Mouse (Mus musculus) liver, postnatal 0 days (tissue): Measurements from ENCODE around the gene Bcl2l13.

ENCODE experiments used
- CTCF ChIP-seq: sonication (generic); IDR thresholded peaks from 2 replicates; pipeline ENCODE4 v1.5.1; 2016; ENCODE audit warnings: antibody characterized with exemption, low read depth
- EP300 ChIP-seq: IDR thresholded peaks from 2 replicates; pipeline ENCODE4 v1.6.1; 2016; ENCODE audit warnings: antibody characterized with exemption, low read depth, mild to moderate bottlenecking

DNA sequence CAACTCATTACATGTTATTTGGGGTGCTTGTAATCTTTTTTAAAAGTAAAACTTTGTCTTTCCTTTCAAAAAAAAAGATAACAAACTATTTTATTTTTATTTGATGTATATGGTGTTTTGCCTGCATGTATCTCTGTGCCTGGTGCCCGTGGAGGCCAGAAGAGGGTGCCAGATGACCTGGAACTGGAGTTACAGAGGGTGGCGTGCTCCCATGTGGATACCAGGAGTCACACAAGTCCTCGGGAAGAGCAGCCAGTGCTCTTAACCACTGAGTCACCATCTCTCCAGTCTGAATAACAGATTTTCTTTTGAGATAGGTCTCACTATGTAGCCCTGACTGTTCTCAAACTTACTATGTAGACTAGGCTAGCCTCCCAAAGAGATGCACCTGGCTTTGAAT is 73.5 kb downstream of the Bcl2l13 start:
- TF ChIP-seq EP300 (no peak), CTCF (peak; percentile 15; the same call in 1 of the 2 replicates)
